Mouse (Mus musculus) cerebral cortex, adult 2 months (tissue): Measurements from ENCODE around the gene Rnase10.

Experiments used
- WGBS: fragments of 180-500 bp; shearing (Covaris S2); methylation state at CpG from one replicate; pipeline ENCODE4 v1.1.7; 2018; 5-methylcytosine and 5-hydroxymethylcytosine counted together

Rnase10 gene

GRCm38 (mm10) chr14:51007152-51007801 lies at the start of gene Rnase10:
Gene Rnase10 (plus strand): TSS chr14:51007751.
- 87% methylated on average over 8 of the region's 8 CpGs for WGBS

GRCm38 (mm10) chr14:50958289-50958995 lies 49.1 kb upstream of the Rnase10 start:
- WGBS: 95% methylated on average over 5 of the region's 5 CpGs

- WGBS: 86% methylated on average over 5 of the region's 5 CpGs
Measured at GRCm38 (mm10) chr14:50968216-50968980, 39.2 kb upstream of the Rnase10 start.

- 21% methylated on average over 1 of the region's 1 CpGs for whole genome bisulfite sequencing
Measured at GRCm38 (mm10) chr14:50969041-50969440, 38.5 kb upstream of the Rnase10 start.

GRCm38 (mm10) chr14:50969558-50970544 lies 37.7 kb upstream of the Rnase10 start:
- WGBS: 36% methylated on average over 12 of the region's 12 CpGs

GRCm38 (mm10) chr14:50970822-50971221 lies 36.7 kb upstream of the Rnase10 start:
- 79% methylated on average over 1 of the region's 1 CpGs for WGBS

GRCm38 (mm10) chr14:50973054-50973453 lies 34.5 kb upstream of the Rnase10 start:
- WGBS: 84% methylated on average over 5 of the region's 5 CpGs

- 78% methylated on average over 4 of the region's 4 CpGs for WGBS
Measured at GRCm38 (mm10) chr14:50973700-50974099, 33.9 kb upstream of the Rnase10 start.

GRCm38 (mm10) chr14:50975001-50975400 lies 32.5 kb upstream of the Rnase10 start:
- 88% methylated on average over 5 of the region's 5 CpGs for WGBS

- 20% methylated on average over 9 of the region's 9 CpGs for WGBS
Measured at GRCm38 (mm10) chr14:50976674-50977073, 30.9 kb upstream of the Rnase10 start.

- 86% methylated on average over 6 of the region's 6 CpGs for WGBS
Measured at GRCm38 (mm10) chr14:50978451-50978850, 29.1 kb upstream of the Rnase10 start.

- 19% methylated on average over 2 of the region's 2 CpGs for WGBS
Measured at GRCm38 (mm10) chr14:50981207-50981606, 26.3 kb upstream of the Rnase10 start.

GRCm38 (mm10) chr14:50981837-50982236 lies 25.7 kb upstream of the Rnase10 start:
- WGBS: 60% methylated on average over 5 of the region's 5 CpGs

- 86% methylated on average over 2 of the region's 2 CpGs for WGBS
Measured at GRCm38 (mm10) chr14:50987668-50988067, 19.9 kb upstream of the Rnase10 start.

- 94% methylated on average over 3 of the region's 3 CpGs for WGBS
Measured at GRCm38 (mm10) chr14:50991037-50991436, 16.5 kb upstream of the Rnase10 start.

- WGBS: 44% methylated on average over 3 of the region's 3 CpGs
Measured at GRCm38 (mm10) chr14:50997088-50997487, 10.5 kb upstream of the Rnase10 start.

- WGBS: 81% methylated on average over 2 of the region's 2 CpGs
Measured at GRCm38 (mm10) chr14:50997999-50998666, 9.4 kb upstream of the Rnase10 start.

GRCm38 (mm10) chr14:51007914-51008713 lies 563 bp downstream of the Rnase10 start:
- WGBS: 27% methylated on average over 13 of the region's 13 CpGs

GRCm38 (mm10) chr14:51008781-51009180 lies 1.2 kb downstream of the Rnase10 start:
- WGBS: 59% methylated on average over 4 of the region's 4 CpGs

- WGBS: 95% methylated on average over 6 of the region's 6 CpGs
Measured at GRCm38 (mm10) chr14:51009572-51009971, 2.0 kb downstream of the Rnase10 start.
